Mouse (Mus musculus) retina, postnatal 1 day (tissue): ENCODE measurements around the gene Asb18.
A peak's percentile ranks its signal among the peaks of the same experiment; 100 is the strongest.

ENCODE experiments used
- DNase-seq: peaks from one replicate; pipeline ENCODE4 v3.0.0-alpha.2; 2012

Asb18 gene

DNA sequence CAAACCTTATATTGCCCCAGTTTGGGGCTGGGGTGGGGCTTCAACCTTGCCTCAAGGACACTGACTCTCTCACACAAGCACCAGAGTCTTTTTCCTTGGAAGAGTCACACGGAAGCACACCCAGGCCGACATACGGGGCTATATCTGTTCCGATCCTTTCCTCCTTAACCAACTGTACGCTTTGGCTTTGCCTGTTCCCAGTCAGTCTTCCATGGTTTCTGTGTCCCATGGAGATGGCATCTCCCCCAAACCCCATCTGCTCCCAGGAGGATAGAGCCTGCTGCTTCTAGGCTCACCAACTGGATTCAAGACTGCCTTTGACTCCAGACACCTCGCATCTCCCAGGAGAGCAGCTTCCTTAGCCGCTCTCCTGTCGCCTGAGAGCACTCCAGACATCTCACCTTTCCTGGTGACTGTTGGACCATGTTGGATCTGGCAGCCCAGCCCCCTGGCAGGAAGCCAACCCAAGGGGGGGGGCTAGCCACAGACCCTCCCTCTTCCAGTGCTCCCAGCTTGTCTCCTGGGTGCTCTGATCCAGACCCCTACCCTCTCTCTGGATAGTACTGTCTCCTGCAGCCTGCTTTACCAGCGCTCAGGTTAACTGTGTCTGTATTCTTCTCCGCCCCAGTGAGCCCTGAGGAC lies 45.3 kb downstream of the Asb18 start:
- DNase-seq = no peak

DNA sequence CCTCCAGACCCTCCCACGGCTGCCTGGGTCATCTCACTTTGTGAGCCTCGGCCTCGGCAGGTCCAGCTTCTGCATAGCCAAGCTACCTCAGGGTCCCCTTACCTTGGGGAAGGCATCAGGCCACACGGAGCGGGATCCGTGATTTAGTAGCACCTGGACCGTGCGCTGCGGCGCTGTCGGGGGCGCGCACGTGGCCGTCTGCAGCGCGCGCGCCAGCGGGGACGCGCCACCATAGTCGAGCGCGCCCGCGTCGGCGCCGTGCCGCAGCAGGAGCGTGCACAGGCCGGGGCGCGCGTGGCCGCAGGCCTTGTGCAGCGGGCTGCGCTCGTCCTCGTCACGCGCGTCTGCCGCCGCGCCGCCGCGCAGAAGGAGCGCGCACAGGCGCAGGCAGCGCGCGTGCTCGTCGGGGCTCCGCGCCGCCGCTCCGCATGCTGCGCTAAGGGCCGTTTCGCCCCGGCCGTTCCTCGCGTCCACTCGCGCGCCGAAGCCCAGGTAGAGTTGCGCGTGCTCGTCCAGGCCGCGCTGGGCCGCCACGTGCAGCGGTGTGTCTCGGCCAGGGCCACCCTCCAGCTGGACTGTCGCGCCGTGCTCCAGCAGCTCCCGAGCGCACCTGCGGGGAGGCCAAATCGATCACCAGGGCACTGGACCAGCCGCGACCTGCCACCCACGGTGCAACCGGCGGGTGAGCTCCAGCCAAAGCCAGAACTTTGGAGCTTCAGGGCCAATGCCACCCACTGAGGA lies 46.2 kb downstream of the Asb18 start:
- DNase-seq = peak; percentile 64

DNA sequence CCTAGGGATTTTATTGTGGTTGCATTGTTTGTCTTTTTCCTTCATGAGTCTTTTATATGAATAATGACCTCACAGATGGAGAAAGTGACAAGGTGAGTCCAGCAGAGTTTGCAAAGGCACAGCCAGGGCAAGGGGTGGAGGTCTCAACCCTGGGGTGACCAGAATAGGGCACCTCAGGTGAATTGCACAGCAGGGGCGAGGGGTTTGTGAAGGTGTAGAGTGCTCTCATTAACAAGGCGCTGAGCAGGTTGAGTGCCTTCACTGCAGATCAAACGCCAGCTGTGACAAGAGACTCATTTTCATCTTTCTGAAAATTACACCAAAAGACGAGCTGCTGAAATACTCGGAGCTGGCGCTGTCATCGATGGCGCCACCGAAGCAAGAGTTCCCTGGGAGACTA lies 46.9 kb downstream of the Asb18 start:
- no peak for DNase-seq

DNA sequence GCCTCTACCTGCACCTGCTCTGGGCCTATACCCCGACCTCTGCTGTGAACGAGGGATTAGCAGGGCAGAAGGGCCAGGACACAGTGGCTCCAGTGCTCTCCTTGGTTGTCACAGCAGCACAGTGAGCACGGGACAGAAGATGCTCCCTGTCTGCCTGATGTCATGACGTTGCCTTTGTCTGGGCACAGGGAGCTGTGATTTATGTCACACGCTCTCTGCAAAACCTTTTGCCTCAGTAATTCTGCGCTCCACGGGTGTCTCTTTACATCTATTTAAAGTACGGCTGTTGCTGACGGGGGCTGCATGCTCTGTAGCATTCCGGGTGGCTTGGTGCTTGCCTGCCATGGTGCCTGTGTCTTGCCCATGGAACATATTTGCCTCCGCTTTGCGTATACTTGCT lies 50.0 kb downstream of the Asb18 start:
- peak; percentile 45 for DNase-seq

DNA sequence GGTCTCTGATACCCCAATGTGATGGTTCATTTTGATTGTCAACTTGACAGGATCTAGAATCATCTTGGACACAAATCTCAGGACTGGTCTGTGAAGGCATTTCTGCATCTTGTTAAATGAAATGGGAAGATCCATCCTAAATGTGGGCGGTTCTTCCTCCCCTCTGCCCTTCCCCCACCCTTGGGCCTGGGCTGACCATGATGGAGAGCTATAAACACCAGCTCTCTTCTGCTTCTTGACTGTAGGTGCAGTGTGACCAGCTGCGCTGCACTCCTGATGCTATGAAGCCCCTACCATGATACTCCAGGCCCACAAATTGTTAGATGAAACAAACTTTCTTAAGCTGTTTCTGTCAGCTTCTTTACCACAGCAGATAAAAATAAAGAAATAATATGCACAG lies 51.2 kb downstream of the Asb18 start:
- DNase-seq = no peak

DNA sequence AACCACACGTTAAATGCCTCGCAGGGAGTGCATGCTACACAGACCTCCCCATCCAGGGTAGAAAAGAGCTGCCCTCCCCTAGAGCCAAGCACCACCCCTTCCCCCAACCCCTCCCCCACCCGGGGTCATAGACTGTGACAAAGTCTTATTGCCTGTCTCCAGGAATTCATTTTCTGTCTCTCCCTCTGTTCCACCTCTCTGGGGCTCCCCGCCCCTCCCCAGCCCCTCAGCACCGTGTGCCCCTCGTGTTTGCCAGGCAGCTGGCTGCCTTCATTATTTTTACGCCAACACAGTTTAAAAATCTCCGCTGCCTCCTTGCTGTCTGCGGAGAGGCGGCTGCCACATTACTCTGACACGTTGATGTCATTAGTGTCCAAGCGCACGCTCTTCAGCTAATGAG lies 52.4 kb downstream of the Asb18 start:
- peak; percentile 58 for DNase-seq

DNA sequence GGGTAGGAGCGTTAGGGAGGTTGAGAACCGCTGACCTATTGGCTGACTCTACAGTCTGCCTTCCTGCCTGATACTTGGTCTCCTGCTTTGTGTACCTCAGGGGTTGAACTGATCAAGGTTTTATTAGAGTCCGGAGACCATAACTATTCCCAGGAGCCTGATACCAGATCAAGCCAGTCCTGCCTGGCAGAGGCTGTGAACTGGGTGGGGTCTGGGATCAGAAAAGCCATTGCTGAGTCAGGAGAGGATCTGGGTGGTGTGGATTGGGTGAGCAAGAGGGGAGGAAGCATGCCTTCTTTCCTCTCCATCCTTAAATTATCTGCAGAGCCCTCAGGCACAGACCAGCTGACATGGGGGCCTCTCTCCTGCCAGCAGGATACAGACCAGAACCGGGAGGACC lies 55.1 kb downstream of the Asb18 start:
- DNase-seq = no peak

DNA sequence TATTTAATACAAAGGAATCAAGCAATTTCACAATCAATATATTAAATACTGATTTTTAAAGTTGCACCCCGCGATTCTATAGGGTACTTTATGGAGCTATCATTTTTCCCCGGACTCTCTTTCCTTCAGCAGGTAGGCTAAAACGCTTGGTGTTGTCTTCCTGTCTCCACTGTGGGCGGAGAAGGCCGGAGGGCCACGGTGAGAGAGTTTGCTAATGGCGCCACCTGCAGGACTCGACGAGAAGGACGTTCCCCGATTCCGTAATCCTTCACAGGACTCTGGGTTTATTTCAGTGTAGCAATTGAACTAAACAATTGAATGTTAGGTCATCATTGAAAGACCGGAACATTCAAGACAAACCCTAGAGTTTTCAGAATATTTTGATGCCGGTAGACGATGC lies 71.3 kb downstream of the Asb18 start:
- DNase-seq = peak; percentile 81

DNA sequence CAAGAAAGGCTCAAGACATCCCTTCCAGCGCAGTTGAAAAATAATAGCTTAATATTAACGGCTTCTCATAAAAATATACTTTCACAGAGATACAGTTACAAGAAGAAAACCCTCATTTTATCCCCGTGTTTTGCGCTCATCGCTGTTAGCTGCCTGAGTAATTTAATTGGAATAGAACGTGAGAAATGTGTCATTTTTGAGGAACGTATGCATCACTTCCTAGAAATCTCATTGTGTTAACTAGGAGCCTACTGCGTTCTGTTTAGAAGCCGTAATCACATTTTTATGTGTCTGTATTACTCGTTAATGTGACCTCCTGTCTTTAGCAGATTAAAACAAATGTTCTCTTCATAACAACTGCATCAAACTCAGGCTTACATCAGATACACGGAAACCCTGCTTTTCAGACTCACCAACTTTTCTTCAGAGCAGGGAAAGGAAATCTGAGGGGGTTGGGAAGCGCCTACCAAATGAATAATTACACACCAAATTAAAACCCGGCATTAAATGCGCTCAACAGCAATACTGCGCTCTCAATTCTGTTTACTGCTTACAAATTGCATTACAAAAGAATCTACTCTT lies 72.0 kb downstream of the Asb18 start:
- DNase-seq = no peak

DNA sequence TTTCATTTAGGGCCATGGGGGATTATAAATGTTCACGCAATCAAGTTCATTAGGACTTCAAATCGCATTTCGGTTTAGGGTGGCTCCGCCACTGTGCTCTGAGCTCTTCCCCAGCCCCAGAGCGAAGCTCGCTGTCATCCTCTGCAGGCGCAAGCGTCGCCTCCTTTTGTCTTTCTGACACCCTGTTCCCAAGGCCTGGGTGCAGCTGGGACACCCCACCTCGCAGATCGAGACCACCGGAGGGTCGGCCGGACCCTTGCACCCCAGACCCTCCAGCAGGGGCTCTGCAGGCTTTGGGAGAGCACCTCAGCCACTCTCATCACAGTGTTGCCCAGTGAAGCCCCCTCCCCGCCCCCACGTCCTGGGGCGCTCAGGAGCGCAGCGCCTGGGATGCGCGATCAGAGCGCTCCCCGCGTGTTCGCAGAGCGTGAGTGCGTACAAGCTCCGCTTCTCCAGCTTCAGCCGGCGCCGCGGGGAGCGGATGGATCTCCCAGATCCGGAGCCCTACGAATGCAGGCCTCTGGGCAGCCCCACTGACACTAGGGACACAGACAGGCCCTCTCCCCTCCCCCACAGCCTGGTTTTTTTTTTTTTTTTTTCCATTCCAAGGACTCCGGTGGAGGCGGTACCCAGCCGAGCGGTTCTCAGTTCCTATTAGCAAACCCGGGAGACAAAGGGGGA lies 72.6 kb downstream of the Asb18 start:
- DNase-seq = peak; percentile 70

DNA sequence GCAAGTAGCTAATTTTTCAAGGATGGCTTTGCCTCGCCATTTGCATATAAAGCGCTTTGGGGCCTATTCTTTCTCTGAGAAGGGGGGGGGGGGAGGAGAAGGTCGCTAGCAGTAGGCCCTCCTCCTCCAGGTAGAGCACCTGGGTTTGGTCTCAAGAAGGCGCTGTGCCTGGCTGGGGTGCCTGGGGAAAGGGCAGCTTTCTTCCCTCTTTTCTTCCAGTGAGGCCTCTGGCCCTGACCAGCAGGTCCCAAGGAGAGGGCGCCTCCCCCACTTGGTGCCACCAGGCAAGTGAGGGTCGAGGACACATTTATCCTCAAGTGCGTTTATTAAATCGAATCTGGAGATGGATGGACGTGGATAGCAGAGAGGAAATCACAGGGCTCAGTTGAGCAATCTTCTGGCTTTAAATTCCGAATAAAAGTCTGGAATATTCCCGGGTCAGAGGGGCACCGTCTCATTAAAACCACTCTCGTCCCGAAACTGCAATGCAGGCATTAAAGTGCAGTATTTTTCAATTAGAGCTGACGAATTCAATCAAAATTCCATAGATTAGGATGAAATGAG lies 73.4 kb downstream of the Asb18 start:
- no peak for DNase-seq

DNA sequence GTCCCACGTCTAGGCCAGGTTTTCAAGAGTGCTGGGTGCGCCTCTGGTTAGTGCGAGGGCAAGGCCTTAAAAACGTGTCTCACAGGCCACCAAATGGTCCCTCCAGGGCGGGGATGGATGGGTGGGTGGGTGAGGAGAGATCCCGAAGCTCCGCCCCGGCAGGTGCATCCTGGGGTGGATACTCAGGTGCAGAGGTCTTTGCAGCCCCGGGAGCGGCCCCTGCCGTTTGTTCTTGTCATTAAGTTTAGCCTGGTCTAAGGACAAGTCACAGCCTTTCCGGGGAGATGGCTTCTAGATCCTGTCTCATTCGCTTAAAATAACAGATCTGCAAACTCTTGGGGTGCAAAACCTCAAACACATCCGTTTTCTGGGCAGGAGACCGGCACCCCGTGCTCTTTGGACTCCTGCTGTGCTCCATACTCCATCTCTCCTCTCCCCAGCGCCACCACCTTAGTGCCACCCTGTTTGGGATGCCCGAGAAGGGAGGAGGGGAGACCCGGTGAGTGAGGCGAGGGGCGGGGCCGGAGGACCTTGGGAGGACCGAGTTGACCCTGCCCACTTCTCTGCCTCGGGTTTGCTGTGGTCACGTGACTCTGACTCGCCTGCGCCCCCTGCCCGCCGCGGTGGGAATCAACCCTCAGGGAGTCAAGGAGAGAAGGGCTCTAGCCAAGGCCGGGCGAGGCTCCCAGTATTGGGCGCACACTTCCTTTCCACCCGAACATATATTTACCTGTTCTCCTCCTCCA lies 74.3 kb downstream of the Asb18 start:
- peak; percentile 86 for DNase-seq

DNA sequence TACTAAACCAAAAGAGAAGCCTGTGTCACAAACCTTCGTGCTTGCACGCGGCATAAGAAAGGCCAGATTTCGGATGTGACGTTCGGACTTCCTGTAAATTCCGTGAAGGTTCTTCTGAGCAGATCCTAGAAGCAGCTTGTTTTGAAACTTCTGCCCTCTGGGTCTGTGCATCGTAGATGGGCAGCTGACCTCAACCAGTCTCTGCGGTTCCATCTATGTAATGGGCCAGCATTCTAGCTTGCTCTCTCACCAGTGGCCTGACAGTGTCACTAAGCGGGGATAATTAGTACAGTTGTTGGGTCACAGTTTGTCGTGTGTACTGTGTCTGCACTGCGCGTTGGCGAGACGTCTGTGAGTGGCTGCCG lies 74.9 kb downstream of the Asb18 start:
- no peak for DNase-seq

DNA sequence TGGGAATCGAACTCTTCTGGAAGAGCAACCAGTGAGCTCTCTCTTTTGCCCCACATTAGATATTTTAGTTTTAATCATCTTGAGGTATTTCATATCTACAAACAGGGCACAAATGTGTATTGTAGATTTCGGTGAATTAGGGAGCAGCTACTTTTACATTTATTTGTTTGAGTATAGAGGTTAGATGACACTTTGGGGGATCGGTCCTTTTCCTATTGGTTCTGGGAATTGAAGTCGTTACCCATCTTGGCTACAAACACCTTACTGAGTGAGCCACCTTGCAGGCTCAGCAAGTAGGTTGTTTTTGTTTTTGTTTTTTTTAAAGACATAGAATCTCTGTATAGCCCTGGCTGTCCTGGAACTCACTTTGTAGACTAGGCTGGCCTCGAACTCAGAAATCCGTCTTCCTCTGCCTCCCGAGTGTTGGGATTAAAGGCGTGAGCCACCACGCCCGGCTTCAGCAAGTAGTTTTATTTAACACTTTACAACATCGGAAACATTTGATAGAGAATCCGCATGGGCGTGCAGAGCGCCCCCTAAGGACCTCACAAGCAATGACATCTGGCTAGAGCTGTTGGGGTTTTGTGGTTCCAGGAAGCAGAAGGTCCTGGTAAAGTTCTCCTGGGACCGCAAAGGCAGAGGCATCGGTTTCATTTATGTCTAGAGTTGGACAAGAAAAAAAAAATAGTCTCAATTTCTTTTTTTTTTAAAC lies 75.4 kb downstream of the Asb18 start:
- DNase-seq = peak; percentile 35

DNA sequence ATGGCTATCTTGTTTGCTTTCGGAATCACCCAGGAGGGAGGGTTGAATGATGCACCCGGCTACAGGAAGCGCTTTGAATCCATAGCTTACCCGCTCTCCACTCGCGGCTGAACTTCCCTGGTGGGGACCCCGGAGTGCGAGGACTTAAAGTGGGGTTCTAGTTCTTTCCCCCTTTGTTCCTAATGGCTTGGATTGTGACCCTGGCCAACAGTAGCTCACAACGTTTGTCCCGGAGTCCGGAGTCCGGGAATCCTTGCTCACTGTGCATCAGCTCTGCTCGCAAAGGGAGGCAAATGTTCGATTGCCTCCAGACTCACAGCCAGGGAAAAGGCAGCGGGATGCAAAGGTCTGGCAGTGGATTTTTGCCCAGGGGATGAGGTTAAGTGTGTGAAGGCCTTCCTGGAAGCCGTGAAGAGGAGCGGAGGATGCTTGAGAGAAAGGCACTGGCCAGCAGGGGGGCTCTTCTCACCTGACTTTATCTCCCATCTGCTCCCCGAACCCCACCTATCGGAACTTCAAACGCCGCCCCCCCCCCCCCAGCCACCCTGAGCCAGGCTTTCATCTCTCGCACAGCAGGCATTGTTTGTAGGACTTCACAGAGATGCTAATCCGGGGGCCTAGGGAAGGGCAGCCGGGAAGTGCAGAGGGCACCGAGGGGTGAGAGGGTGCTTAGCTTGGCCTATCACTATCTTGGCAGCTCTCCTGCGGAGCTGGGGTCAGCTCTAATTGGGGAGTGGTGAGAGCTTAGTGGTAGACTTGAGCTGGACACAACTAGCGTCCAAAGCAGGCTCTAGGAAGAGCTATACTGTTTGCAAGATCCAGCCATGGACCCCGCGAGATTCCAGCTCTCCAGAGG lies 78.7 kb downstream of the Asb18 start:
- DNase-seq = peak; percentile 33

DNA sequence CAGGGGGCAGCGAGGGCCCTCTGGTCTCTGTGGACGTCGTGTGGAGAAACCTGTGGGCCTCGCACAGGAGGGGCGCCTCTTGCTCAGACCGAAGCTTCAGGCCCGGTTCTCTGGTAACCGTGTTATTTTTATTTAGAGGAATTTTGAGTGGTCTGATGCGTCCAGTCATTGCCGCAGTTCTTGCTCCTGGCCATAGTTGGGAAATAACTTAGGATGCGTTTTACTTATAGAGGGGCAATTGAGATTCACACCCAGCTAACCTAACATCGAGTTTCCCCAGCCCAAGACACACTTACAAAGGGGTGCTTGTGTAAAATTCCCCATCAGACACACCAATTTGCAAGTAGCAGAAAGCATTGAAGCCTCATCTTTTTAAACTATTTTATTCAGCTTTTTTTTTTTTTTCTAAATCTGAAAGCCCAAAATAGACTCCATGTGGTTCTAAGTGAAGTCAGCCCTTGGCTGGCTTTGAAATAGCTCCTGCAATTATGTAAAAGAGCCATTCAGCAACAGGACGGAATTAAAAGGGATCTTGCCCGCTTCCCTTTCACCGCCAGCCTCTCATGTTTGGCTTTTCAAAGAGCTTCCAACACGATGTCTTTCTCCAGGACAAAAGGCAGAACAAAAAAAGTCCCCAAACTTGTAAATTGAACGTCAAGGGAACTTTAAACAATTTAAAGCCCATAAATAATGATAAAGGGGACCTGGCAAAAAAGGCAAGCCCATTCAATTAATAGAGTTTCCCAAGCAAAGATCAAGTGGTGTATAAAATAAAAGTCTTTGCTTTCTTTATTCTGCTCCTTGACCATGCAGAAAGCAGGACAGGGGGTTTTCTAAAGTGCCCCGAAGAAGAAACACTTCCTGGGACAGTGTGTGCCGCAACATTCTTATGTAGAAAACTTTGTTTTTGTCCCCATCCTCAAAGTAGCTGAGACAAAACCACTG lies 79.9 kb downstream of the Asb18 start:
- no peak for DNase-seq

DNA sequence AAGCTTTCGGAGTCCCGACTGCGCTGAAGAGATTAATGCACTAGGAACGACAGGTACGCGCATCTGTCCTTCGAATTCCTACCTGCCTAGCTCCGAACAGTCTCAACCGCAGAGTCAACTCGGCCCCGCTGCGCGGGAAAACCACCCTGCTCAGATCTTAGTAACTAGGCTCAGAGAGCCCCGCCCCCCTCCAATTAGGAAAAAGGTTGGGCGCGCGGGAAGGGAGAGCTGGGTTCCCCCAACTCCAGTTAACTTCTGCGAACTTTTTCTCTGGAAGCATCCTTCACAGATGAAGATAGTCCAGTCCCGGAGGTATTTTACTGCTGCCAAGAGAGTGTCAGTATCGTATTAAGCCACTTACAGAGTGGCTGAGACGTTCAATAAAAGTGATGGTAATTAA lies 80.7 kb downstream of the Asb18 start:
- DNase-seq = no peak

DNA sequence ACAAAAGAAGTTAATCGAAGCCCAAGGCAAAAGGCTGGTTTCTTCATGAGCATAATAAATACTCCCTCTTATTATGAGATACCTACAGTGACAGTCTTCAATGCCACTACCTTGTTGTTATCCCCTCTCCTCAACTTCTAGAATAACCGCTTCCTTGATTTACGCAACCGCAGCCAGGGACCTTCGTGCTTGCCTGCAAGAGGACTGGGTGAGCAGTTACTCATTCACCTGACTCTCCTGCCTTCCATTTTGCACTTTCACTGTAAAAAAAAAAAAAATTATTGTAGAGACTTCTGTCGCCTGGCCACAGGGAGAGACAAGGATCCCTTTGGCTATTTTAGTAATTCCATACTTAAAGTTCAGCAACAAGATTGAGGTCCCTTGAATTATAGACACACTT lies 81.4 kb downstream of the Asb18 start:
- no peak for DNase-seq

DNA sequence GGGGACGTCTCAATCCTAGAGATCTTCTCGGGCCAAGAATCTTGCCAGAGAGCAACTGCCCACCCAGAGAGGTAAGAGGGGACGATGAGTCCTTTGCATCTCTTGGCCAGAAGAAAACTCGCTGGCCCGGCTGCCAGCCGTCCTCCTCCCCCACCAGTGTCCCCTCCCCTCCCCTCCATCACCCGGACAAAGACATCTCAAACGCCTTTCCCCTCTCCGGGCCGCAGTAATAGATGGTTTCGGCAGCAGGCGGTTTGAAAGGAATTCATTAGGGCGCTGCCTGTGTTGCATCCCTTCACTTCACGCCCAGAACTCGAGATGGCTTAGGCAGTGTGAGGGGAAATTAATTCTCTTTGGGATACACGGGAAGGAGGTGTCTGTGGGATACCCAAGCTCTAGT lies 81.8 kb downstream of the Asb18 start:
- peak; percentile 30 for DNase-seq

DNA sequence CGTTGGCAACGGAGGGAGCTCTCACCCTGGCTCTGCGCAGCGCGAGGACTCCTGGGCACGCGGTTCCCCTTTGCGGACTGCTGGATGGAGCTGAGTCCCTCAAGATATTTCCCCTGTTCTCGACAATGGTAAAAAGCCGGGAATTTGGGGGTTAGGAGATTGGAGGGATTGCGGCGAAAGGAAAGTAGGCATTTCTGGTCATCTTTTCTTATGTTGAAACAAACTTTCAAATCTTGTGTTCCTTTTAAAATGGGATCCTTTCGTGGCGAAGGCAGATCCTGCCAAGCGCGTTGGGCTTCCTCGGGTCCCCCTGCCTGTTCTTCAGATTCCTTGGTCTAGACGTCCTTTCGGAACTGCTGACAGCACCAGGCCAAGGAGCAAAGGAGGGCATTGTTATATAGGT lies 82.4 kb downstream of the Asb18 start:
- no peak for DNase-seq
